Mouse (Mus musculus) stomach, embryonic 15.5 days (tissue): ENCODE results near the gene Dhps. TPM values are rescaled to one million over a fixed set of nuclear protein-coding genes. Genes with fewer than 3 reads are reported as not detected.

Experiments used
- ATAC-seq: fragments of 200-750 bp; cut with Nextera tagmentation; 2 replicates; pipeline ENCODE4 v1.8.0; 2017; ENCODE audit warnings: low read depth, moderate number of reproducible peaks, moderate TSS enrichment; ENCODE audit not compliant: insufficient read depth, low FRiP score
- H3K27ac ChIP-seq: fragments of 300-500 bp; sonication (generic); 2 replicates; pipeline ENCODE4 v1.5.1; 2015; ENCODE audit warnings: mild to moderate bottlenecking, inconsistent platforms
- H3K27me3 ChIP-seq: fragments of 300-500 bp; sonication (generic); replicated peaks from 2 replicates; pipeline ENCODE4 v1.6.1; 2015; ENCODE audit warnings: inconsistent platforms
- H3K36me3 ChIP-seq: fragments of 300-500 bp; sonication (generic); 2 replicates; pipeline ENCODE4 v1.6.1; 2015; ENCODE audit warnings: inconsistent platforms
- H3K4me1 ChIP-seq: fragments of 300-500 bp; sonication (generic); 2 replicates; pipeline ENCODE4 v1.6.1; 2015; ENCODE audit warnings: inconsistent platforms
- H3K4me2 ChIP-seq: fragments of 300-500 bp; sonication (generic); 2 replicates; pipeline ENCODE4 v1.6.1; 2015; ENCODE audit warnings: mild to moderate bottlenecking, inconsistent platforms
- H3K4me3 ChIP-seq: fragments of 300-500 bp; sonication (generic); replicated peaks from 2 replicates; pipeline ENCODE4 v1.5.1; 2015; ENCODE audit warnings: inconsistent platforms
- H3K9ac ChIP-seq: fragments of 300-500 bp; sonication (generic); 2 replicates; pipeline ENCODE4 v1.6.1; 2015; ENCODE audit warnings: inconsistent platforms
- H3K9me3 ChIP-seq: fragments of 300-500 bp; sonication (generic); 2 replicates; pipeline ENCODE4 v1.6.1; 2016; ENCODE audit warnings: inconsistent platforms
- WGBS: fragments of 180-500 bp; shearing (Covaris S2); methylation state at CpG from one replicate; pipeline ENCODE4 v1.1.7; 2015; 5-methylcytosine and 5-hydroxymethylcytosine counted together
- polyA plus RNA-seq: library from polyadenylated mRNA; unstranded; fragments of >200 nt; fragmentation: Nextera tagmentation; extraction: Ambion mirVana; gene quantifications from 2 replicates; pipeline ENCODE4 v1.2.1, GENCODE M21; 2015

Dhps gene
- polyA plus RNA-seq: 50.6 and 60.0 TPM in 2 replicates

DNA sequence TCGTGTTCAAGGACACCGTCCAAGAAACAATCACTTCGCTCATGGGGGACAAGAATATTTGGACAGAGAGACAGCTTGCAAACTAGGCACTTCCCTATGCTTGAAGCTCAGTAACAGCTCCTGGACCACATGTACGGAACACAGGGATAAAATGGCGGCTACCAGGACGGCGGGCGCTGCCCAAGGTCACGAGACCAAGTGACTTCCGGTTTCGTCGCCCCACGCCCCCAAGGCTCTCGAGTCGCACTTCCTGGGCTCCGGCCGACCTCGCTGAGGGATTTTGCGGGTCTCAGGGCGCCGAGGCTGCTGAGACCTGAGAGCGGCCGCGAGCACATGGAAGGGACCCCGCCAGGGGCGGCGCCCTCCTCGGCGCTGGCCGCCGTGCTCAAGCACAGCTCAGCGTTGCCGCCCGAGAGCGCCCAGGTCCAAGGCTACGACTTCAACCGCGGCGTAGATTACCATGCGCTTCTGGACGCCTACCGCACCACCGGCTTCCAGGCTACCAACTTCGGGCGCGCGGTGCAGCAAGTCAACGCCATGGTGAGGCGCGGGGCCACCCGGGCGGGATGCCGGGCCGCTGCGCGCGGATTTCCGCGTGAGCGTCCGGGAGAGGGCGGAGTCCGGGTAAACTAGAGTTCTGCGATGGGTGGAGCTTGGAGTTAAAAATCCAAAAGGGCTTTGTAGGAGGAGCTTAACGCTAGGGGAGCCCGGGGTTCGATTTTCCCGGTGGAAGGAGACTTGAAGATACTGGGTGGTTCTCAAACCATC, at the start of gene Dhps:
TSS of gene Dhps (plus strand) at position 244 of the 768 bp plus-strand sequence.
- WGBS: under 1% methylated on average over 68 of the region's 68 CpGs
- Histone ChIP-seq H3K27me3 (no peaks in the 10 kb centered on the region), H3K9ac (peak within 1 kb of the TSS; percentile 89), H3K36me3 (peaks cover 34% of the 10 kb centered on the region), H3K9me3 (no peaks in the 10 kb centered on the region), H3K4me2 (peak within 1 kb of the TSS; percentile 88), H3K27ac (peak within 1 kb of the TSS; percentile 99), H3K4me3 (peak within 1 kb of the TSS; percentile 98), H3K4me1 (peaks cover 14% of the 10 kb centered on the region; the same call in 1 of the 2 replicates)
- peak; percentile 89 for ATAC-seq

DNA sequence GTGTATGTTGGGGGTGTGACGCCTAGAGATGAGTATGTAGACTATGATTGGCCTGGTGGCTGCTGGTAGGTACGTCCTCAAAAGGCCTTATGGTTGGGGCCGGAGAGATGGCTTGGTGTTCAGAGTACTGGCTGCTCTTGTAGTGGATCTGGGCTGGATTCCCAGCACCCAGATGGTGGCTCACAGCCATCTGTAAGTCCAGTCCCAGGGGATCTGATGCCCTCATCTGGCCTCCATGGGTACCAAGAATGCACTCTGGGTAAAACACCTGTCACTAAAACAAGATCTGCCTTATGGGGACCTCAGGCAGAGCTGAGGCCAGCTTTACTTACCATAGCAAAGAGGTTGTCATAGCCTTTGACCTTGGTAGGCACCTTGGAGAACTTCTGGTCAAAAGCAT, 47.7 kb upstream of the Dhps start:
- H3K4me3 ChIP-seq: peak overlapping the region; percentile 90
- no peak for ATAC-seq
- 87% methylated on average over 3 of the region's 3 CpGs for WGBS

GRCm38 (mm10) chr8:85025098-85025932, 46.2 kb upstream of the Dhps start, which contains the start of gene Asna1:
TSS of gene Asna1 (minus strand) at chr8:85025281.
- H3K27me3 ChIP-seq: no peaks in the 10 kb centered on the region
- H3K9ac ChIP-seq: peak within 1 kb of the TSS; percentile 60; the same call in 1 of the 2 replicates
- ATAC-seq: peak; percentile 91
- peaks cover 33% of the 10 kb centered on the region for H3K4me1 ChIP-seq
- 3% methylated on average over 30 of the region's 30 CpGs for WGBS
- H3K27ac ChIP-seq: peak within 1 kb of the TSS; percentile 79
- peak within 1 kb of the TSS; percentile 90 for H3K4me2 ChIP-seq
- peaks cover 41% of the 10 kb centered on the region for H3K36me3 ChIP-seq
- H3K4me3 ChIP-seq: peak within 1 kb of the TSS; percentile 90
- H3K9me3 ChIP-seq: no peaks in the 10 kb centered on the region

More for the DNA sequence above, 47.7 kb upstream of the Dhps start:
- Histone ChIP-seq H3K4me2 (peak overlapping the region; percentile 90), H3K36me3 (peaks cover 41% of the 10 kb centered on the region), H3K4me1 (peaks cover 28% of the 10 kb centered on the region), H3K9ac (no peak overlapping the region), H3K27ac (no peak overlapping the region), H3K9me3 (no peaks in the 10 kb centered on the region), H3K27me3 (no peaks in the 10 kb centered on the region)

DNA sequence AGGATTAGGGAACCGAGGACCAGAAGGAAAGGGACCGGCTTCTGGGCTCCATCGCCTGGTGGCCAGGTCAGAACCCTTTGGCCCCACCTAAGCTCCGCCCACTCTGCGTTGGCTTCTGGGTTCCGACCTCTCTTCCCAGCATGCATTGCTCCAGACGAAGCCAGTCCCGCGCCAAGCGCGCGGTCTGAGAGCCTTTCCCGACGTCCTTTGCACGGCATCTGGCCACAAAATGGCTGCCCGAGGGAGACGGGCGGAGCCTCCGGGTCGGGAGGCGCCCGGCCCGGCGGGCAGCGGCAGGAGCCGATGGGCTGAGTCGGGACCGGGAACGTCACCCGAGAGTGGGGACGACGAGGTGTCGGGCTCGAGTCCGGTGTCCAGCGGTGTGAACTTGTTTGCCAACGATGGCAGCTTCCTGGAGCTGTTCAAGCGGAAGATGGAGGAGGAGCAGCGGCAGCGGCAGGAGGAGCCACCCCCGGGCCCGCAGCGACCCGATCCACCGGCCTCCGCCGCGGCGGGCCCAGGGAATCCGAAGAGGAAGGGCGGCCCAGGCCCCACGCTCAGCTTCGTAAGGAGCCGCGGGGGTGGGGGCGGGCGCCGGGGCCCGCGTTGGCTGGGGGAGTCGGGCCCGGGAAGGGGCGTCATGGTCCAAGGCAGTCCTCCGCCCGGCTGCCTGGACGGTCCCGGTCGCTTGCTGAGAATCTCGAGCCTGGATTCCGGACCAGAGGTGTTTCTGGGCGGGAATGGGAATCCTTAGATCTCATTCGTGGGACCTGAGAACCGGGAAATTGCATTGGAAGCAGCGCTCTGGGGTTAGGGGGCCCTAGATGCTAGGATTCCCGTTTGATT, 44.7 kb upstream of the Dhps start, which contains the start of gene Trir:
TSS of gene Trir (plus strand) at position 154 of the 846 bp plus-strand sequence.
- ATAC-seq: peak; percentile 82
- H3K27me3 ChIP-seq: no peaks in the 10 kb centered on the region
- under 1% methylated on average over 72 of the region's 75 CpGs for WGBS
- H3K9me3 ChIP-seq: no peaks in the 10 kb centered on the region
- peak within 1 kb of the TSS; percentile 90 for H3K4me3 ChIP-seq
- peak within 1 kb of the TSS; percentile 100 for H3K9ac ChIP-seq
- H3K36me3 ChIP-seq: peaks cover 39% of the 10 kb centered on the region
- peaks cover 33% of the 10 kb centered on the region for H3K4me1 ChIP-seq
- peak within 1 kb of the TSS; percentile 90 for H3K4me2 ChIP-seq
- peak within 1 kb of the TSS; percentile 88 for H3K27ac ChIP-seq

DNA sequence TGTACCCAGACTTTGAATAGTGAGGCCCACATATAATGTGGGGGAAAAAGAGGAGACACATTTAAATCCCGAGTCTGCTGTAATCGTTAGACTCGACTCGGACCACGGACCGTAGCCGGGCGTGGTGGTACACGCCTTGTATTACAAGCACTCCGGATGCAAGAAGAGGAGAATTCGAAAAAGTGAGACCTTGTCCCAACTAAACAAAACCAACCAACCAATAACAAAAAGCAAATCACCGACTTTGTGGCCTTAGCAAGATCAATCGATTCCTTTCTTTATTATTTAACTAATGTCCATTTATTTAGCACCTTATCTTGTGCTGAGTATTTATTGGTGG, 44.1 kb upstream of the Dhps start:
- H3K4me3 ChIP-seq: peak overlapping the region; percentile 90
- 0% methylated on average over 13 of the region's 13 CpGs for whole genome bisulfite sequencing
- peak overlapping the region; percentile 100 for H3K9ac ChIP-seq
- peak overlapping the region; percentile 50 for H3K4me2 ChIP-seq
- peaks cover 33% of the 10 kb centered on the region for H3K4me1 ChIP-seq
- H3K9me3 ChIP-seq: no peaks in the 10 kb centered on the region
- ATAC-seq: no peak
- no peaks in the 10 kb centered on the region for H3K27me3 ChIP-seq
- peak overlapping the region; percentile 88 for H3K27ac ChIP-seq
- peaks cover 40% of the 10 kb centered on the region for H3K36me3 ChIP-seq

GRCm38 (mm10) chr8:85027922-85028321, 43.6 kb upstream of the Dhps start:
- H3K27ac ChIP-seq: no peak overlapping the region
- H3K4me3 ChIP-seq: peak overlapping the region; percentile 90
- H3K36me3 ChIP-seq: peaks cover 41% of the 10 kb centered on the region
- WGBS: 12% methylated on average over 2 of the region's 2 CpGs
- H3K9ac ChIP-seq: peak overlapping the region; percentile 100; the same call in 1 of the 2 replicates
- peak overlapping the region; percentile 50 for H3K4me2 ChIP-seq
- no peak for ATAC-seq
- H3K4me1 ChIP-seq: peaks cover 33% of the 10 kb centered on the region
- no peaks in the 10 kb centered on the region for H3K9me3 ChIP-seq
- H3K27me3 ChIP-seq: no peaks in the 10 kb centered on the region

GRCm38 (mm10) chr8:85029271-85029670, 42.3 kb upstream of the Dhps start:
- peak overlapping the region; percentile 50 for H3K4me2 ChIP-seq
- H3K4me3 ChIP-seq: no peak overlapping the region
- H3K9me3 ChIP-seq: no peaks in the 10 kb centered on the region
- ATAC-seq: no peak
- 81% methylated on average over 14 of the region's 14 CpGs for WGBS
- H3K4me1 ChIP-seq: peaks cover 28% of the 10 kb centered on the region
- H3K27ac ChIP-seq: no peak overlapping the region
- H3K27me3 ChIP-seq: no peaks in the 10 kb centered on the region
- peaks cover 37% of the 10 kb centered on the region for H3K36me3 ChIP-seq
- 0 out of 2 replicates have a peak overlapping the region, but pooled peaks have one; percentile 4 for H3K9ac ChIP-seq

GRCm38 (mm10) chr8:85032622-85033311, 38.8 kb upstream of the Dhps start:
- Histone ChIP-seq H3K9me3 (no peaks in the 10 kb centered on the region), H3K9ac (no peak overlapping the region), H3K36me3 (peaks cover 37% of the 10 kb centered on the region), H3K27me3 (no peaks in the 10 kb centered on the region), H3K4me3 (no peak overlapping the region), H3K27ac (no peak overlapping the region), H3K4me1 (peaks cover 24% of the 10 kb centered on the region), H3K4me2 (no peak overlapping the region)
- WGBS: 76% methylated on average over 4 of the region's 4 CpGs
- no peak for ATAC-seq

DNA sequence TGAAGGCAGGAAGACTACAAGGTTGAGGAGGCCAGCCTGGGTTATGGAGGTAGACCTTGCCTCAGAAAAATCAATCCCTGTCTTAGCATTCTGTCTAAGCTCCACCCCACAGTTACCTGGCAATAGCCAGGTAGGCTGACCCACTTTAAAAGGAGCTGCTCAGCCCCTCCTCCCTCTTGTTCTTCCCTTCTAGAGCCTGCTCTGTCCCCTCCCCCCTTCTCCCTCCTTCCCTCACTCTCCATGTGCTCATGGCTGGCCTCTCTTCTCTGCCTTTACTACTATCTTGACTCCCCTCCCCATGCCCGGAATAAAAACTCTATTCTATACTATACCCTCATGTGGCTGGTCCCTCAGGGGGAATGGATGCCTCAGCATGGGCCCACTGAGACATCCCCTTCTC, 37.7 kb upstream of the Dhps start:
- Histone ChIP-seq H3K36me3 (peaks cover 37% of the 10 kb centered on the region), H3K4me2 (no peak overlapping the region), H3K4me3 (no peak overlapping the region), H3K9ac (no peak overlapping the region), H3K27ac (no peak overlapping the region), H3K4me1 (peaks cover 17% of the 10 kb centered on the region), H3K9me3 (no peaks in the 10 kb centered on the region), H3K27me3 (no peaks in the 10 kb centered on the region)
- whole genome bisulfite sequencing: 64% methylated on average over 1 of the region's 1 CpGs
- ATAC-seq: no peak

GRCm38 (mm10) chr8:85034764-85035163, 36.8 kb upstream of the Dhps start:
- no peaks in the 10 kb centered on the region for H3K27me3 ChIP-seq
- peak overlapping the region; percentile 100 for H3K27ac ChIP-seq
- 3% methylated on average over 13 of the region's 13 CpGs for WGBS
- H3K36me3 ChIP-seq: peaks cover 30% of the 10 kb centered on the region
- H3K4me1 ChIP-seq: peaks cover 21% of the 10 kb centered on the region
- peak overlapping the region; percentile 77 for H3K4me3 ChIP-seq
- no peaks in the 10 kb centered on the region for H3K9me3 ChIP-seq
- H3K4me2 ChIP-seq: peak overlapping the region; percentile 84
- ATAC-seq: no peak
- 0 out of 2 replicates have a peak overlapping the region, but pooled peaks have one; percentile 10 for H3K9ac ChIP-seq
